Mouse (Mus musculus): Measurements from ENCODE around the gene Esam.

Gene Esam

DNA sequence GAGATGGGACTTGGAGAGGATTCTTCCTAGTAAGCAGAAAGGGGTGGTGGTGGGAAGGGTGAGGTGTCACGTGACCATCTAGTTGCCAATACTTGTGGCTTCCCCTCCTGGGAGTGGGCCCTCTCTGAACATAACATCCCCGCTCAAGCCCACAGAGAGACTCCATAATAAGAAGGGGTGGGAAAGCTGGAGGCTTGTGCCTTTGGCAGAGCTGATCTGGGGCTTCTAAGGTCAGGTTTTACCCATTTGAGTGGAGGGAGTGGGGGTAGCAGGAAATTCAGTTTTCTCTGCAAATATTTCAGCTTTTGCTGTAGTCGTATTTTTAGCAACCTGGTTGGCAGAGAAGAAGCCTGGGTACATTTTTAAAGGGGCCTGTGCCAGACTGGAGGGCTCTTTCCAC is 28.5 kb downstream of the Esam start:
- DNase-seq (ENCODE audit: low read depth) = no peak

DNA sequence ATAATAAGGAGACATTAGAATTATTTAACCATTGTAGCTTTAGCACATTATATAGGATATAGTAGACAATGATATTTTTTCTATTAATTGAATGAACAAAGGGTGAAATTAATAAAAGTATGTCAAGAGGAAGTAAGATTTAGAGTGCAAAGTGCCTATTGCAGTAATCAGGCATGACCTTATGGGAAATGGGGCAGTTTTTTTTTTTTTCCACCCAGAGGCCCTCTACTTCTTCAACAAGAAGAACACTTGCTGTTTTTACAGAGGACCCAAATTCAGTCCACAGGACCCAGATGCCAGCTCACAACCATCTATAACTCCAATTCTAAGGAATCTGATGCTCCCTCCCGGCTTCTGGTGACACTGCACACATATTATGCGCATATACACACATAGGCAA is 32.7 kb downstream of the Esam start:
- no peak for DNase-seq (ENCODE audit: low read depth)

DNA sequence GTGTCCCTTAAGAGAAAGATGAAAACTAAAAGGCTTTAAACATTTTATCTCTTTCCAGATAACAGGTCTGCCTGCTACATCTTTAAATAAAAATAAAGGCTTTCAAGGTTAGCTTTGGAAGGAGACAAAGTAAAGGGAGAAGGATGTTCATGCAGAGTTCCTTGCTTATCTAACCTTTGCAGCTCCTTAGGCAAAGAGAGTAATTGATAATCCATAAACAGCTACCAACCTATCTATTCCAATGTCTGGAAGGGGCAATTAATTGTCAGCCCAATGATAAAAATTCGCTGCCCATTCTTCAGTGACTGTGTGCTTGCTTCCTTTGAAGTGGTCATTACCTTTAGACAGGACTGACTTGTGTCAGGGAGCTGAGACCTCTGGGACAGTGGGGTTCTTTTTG is 35.9 kb downstream of the Esam start:
- DNase-seq (ENCODE audit: low read depth) = no peak

DNA sequence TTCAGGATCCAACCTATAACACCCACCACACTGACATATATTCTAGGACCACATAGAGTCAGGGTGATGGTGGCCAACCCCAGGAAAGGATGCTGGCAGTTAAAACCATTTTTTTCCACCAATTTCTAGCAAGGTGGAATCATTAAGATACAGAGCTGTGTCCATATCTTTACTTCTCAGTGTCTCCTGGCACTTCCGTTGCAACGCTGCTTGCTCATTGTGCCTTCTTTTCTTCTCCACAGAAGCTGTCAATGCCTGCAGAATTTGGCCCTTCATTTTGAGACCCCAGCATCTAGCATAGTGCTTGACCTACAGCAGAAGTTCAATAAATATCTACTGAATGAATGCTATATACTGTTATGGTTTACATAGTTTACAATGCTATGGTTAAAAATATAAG is 39.1 kb downstream of the Esam start:
- no peak for DNase-seq (ENCODE audit: low read depth)

DNA sequence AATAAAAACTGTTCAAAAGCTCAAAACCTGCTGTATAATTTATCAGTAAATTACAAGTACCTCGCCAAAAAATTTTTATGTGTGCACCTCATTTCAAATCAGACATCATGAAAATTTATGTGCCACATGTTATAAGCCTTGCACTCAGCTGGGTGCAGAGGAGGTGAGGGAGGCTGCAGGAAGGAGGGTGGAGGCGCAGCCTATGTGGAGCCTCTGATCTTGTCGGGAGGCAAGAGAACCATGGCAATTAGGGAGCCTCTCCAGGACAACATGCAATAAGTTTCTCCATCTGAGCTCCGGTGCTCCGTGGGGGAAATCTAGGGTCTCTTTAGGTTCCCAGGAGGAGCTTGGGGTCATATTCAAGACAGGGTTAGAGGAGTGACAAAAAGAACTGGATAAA is 39.6 kb downstream of the Esam start:
- DNase-seq (ENCODE audit: low read depth) = no peak

DNA sequence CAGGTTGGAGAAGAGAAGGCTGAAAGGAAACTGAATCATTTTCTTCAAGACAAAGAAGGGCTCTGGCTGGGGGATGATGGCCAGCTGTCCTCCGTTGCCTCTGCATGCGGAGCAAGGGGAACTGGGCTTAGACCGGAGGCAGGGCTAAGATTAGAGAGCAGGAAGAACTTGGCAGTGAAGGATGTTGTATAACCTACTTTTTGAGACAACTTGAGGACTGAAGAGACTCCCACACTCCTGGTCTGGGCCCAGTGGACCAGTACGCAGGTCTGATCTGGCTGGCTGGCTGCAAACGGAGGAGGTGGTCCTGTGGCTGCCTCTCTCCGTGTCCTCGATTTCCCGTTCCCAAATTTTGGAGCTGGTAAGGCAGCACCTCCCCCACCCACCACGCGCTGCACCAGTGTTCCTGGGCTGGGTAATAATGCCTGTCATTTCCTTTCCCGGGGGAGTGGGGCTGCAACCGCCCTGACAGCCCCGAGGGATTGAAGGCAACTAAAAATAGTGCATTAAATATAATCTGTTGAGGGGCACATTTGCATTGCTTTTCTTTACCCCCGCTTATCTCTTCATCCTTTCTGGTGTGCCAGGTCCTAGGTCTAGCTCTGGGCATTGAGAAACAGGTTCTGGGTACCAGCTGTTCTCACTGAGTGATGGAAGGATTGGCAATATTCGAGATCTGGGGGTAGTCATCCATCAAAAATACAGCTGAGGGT is 40.2 kb downstream of the Esam start:
- DNase-seq (ENCODE audit: low read depth) = no peak

DNA sequence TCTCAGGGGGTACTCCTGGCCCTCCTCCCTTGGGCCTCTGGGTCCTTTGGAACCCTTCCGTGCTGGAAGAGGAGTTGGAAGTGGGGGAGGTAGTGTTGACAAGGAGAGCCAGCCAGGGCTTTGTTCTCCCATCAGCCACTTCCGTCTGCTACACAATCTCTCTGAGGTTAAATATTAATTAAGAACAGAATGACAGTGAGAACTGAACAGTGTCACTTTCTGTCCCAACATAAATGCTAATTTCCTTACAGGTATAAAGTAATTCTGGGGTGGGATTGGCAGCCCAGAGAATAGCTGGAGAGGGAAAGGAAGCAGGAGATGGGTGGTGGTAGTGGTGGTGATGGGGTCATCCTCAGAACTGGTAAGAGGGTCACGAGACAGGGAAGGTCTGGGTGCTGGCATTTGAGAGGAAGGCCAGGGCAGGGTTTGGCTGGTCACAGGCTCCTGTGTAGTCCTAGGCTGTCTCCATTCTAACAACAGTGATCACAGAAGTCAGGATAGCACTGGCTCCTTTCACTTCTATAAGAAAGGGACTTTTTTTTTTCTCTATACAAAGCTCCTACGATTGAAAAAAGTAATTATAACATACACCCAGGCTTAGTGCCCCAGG is 40.8 kb downstream of the Esam start:
- DNase-seq (ENCODE audit: low read depth) = no peak

DNA sequence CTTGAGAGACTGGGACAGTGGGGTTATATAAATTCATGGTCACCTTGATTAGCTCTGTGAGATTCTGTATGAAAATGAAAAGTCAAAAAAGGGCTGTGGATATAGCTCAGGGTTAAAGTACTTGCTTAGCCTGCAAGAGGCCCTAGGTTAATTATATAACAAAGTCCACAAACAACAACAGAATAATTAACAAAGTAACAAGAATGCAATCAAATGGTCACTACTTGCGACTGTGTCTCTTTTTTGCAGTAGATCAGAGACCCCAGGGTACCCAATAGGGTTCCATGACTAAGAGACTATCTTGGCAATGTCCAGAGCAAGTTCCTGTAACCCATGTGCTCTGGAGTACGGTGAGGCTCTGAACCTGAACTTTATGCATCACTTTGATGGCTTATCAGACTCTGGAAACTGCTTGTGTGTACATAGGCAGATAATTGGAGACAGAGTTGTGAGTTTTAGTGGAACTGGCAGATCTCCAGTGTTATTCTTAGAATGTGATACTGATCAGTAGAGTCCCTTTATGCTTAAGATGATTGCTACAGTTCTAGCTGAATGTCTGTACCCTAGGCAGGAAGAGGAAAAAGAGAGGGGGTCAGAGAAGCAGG is 41.5 kb downstream of the Esam start:
- no peak for DNase-seq (ENCODE audit: low read depth)

DNA sequence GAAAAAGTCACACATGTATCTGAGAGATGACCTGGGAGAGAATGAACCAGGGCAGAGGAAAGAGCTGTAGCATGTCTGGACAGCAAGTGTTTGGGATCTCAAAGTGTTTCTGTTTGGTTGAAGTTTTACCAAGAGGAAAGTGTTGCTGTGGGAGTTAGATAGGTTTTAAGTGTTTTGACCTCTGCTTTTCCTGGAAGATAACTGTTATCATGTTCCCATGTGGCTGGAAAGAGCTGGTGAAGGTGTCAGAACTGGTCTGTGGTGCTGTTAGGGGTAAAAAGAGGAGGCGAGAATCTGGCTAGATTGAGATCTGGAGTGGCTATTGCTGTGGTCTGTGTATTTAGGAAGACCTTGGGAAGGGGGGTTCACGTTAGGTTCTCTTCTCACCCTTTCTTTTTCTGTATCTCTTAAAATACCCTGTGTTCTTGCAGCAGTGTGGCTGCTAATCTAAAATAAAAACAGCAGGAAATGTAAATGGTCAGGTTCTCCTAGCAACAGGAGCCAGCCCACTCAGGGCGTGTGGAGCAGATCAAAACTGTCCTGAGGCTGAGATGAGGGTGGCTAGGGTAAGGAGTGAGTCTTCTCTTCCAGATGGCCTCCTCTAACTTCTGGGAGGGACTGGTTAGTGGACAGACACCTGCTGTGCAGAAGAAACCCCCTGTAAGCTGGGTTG is 44.5 kb downstream of the Esam start:
- DNase-seq (ENCODE audit: low read depth) = no peak

DNA sequence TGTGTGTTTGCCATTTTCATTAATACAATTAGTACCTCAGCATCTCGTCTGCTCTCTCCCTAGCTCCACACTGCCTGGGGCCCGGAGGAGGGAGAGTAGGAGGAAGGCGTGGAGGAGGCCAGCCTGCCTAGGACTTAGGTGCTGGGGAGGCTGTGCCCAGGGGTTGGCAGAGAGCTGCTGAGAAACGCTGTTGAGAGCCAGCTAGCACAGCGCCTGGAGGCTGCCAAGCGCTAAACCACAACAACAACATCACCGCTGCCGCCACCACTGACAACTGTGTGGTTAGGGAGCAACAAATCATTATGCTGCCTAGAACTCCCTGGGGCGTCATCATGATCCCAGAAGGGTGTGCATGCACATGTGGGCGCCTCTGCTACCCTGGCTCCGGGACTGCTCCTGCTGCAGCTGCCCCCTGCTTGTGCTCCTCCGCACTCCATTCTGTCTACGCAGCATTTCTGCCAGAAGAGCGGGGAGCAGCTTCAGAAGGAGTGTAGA is 48.6 kb downstream of the Esam start:
- peak; percentile 22 for DNase-seq (ENCODE audit: low read depth)

DNA sequence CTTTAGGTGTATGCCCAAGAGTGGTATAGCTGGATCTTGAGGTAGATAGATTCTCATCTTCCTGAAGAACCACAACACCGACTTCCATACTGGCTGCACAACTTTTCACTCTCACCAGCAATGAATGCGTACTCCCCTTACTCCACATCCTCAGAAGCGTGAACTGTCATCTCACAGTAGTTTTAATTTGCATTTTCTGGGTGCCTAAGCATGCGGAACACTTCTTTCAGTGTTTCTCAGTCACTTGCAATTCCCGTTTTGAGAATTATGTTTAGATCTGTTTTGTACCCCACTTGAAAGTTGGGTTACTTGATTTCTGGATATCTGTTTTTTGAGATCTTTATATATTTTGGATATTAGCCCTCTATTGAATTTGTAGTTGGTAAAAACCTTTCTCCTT is 55.7 kb downstream of the Esam start:
- DNase-seq (ENCODE audit: low read depth) = no peak

DNA sequence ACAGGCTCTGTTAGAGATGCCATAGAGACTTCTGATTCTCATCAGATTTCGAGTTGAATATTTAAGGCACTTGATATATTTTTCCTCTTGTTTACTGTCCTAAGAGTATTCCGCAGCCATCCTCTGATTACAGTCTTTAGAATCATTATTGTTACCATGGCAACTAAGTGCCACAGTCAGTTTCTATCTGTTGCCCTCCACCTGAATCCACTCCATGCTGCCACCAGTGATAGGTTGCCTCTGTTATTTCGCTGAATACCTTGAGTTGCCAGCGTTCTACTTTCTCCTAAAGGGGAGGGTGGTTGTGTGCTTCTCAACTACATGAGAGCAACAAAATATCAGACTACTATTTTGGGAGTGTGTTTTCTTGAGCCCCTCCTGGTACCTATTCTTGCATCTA is 58.8 kb downstream of the Esam start:
- DNase-seq (ENCODE audit: low read depth) = no peak

Data from fibroblast of lung, adult 2 months (primary cell).